Mouse (Mus musculus) bone marrow, adult 2 months (tissue): Measurements from ENCODE around the gene Ccdc138. TPM values are rescaled to one million over a fixed set of nuclear protein-coding genes. Genes with fewer than 3 reads are reported as not detected.

ENCODE experiments used
- H3K27ac ChIP-seq: fragments of 200-500 bp; 2 replicates; pipeline ENCODE4 v1.5.1; 2012; ENCODE audit warnings: low read depth, mild to moderate bottlenecking, control low read depth, inconsistent platforms, low read length; ENCODE audit not compliant: control insufficient read depth, poor library complexity, insufficient read depth
- H3K4me1 ChIP-seq: fragments of 200-500 bp; 2 replicates; pipeline ENCODE4 v1.6.1; 2011; ENCODE audit warnings: low read length; ENCODE audit not compliant: control insufficient read depth, insufficient read depth
- H3K4me3 ChIP-seq: fragments of 200-500 bp; replicated peaks from 2 replicates; pipeline ENCODE3; 2011; ENCODE audit warnings: mild to moderate bottlenecking, low read depth, low read length, control low read depth; ENCODE audit not compliant: control insufficient read depth
- CTCF ChIP-seq: fragments of 200-500 bp; IDR thresholded peaks from 2 replicates; pipeline ENCODE4 v1.5.1; 2011; ENCODE audit warnings: low read length, control low read depth; ENCODE audit not compliant: control insufficient read depth, insufficient read depth
- POLR2A ChIP-seq: fragments of 200-500 bp; IDR thresholded peaks from 2 replicates; pipeline ENCODE4 v1.6.1; 2011; ENCODE audit warnings: low read depth, mild to moderate bottlenecking, control low read depth, low read length, borderline replicate concordance; ENCODE audit not compliant: control insufficient read depth
- WGBS: fragments of 180-500 bp; shearing (Covaris S2); methylation state at CpG from one replicate; pipeline ENCODE4 v1.1.7; 2018; 5-methylcytosine and 5-hydroxymethylcytosine counted together
- polyA plus RNA-seq: library from polyadenylated mRNA; stranded (reverse); fragments of >200 nt; gene quantifications from 2 replicates; pipeline ENCODE4 v1.2.4, GENCODE M21; 2011; ENCODE audit warnings: low replicate concordance; ENCODE audit not compliant: missing spikeins, insufficient read depth, insufficient read length

The Ccdc138 gene
- polyA plus RNA-seq, 1 experiment, result 2.8 TPM

DNA sequence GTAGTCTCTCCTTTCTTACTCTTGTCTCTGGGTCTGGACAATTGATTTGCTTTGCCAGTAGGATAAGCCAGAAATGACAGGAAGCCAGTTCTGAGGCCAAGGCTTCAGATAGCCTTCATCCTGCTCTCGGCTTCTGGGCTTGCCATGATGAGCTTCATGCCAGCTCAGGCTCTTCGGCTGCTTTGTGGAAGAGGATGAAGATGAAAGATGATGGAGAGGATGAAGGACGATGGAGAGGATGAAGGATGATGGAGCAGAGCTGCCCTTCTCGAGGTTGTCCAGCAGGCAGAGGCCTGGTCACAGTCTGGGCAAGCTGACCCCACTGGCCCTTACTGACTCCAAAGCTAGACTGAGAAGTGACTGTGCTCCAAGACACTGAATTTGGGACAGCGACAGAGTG, 102.4 kb downstream of the Ccdc138 start:
- H3K4me3 ChIP-seq, result no peak overlapping the region
- TF ChIP-seq CTCF (no peak), POLR2A (no peak)
- H3K27ac ChIP-seq, result no peak overlapping the region
- WGBS, result 82% methylated on average over 5 of the region's 5 CpGs
- no peaks in the 10 kb centered on the region for H3K4me1 ChIP-seq

DNA sequence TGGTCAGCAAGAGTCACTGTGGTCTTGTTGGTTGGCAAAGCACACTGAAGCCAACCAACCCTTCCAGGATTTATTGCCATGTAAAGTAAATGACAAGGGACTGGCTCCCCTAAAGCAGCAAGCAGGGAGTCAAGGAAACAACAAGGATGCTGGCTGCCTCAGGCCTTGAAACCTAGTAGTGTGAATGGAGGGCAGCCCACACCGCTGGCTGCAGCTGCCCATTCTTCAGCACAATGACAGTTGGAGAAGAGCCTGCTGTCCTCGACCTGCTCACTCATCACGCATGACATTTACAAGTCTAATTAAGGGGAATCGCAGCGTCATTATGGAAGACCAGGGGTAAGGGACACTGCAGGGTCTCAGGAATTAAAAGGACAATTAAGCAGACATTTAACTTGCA, 103.2 kb downstream of the Ccdc138 start:
- WGBS, result 73% methylated on average over 5 of the region's 5 CpGs
- Histone ChIP-seq H3K4me3 (no peak overlapping the region), H3K27ac (no peak overlapping the region), H3K4me1 (no peaks in the 10 kb centered on the region)
- TF ChIP-seq POLR2A (no peak), CTCF (no peak)

DNA sequence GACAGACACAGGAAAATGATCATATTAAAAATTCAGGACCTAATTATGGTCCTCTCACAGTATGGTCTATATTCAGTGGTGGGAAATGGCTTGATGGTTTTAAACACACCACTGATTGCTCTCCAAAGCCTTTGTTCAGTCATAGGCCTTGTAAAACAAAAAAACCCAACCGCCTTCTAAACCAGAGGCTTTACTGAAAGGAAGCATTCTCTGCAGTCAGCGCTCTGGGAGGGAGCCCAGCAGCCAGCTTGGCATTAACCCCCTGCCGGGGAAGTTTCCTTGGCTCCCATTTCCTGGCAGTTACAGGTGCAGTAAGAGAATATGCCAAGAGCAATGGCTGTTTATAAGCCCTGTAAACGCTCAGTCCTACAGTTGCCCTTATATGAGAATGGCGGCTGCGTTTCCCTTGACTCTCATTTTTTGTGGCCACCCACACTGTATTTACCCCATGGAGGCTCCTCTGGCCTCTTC, 103.7 kb downstream of the Ccdc138 start:
- Histone ChIP-seq H3K4me1 (no peaks in the 10 kb centered on the region), H3K4me3 (no peak overlapping the region), H3K27ac (no peak overlapping the region)
- TF ChIP-seq CTCF, result no peak
- TF ChIP-seq POLR2A, result no peak
- WGBS, result 79% methylated on average over 6 of the region's 6 CpGs

GRCm38 (mm10) chr10:58601946-58602345, 104.2 kb downstream of the Ccdc138 start:
- 75% methylated on average over 7 of the region's 7 CpGs for WGBS
- TF ChIP-seq CTCF, result no peak
- no peak for TF ChIP-seq POLR2A
- Histone ChIP-seq H3K4me3 (no peak overlapping the region), H3K4me1 (no peaks in the 10 kb centered on the region), H3K27ac (no peak overlapping the region)

GRCm38 (mm10) chr10:58604779-58605178, 107.0 kb downstream of the Ccdc138 start:
- WGBS, result 62% methylated on average over 2 of the region's 2 CpGs
- TF ChIP-seq POLR2A (no peak), CTCF (no peak)
- Histone ChIP-seq H3K4me3 (no peak overlapping the region), H3K4me1 (no peaks in the 10 kb centered on the region), H3K27ac (no peak overlapping the region)

- no peak for TF ChIP-seq POLR2A
- no peak for TF ChIP-seq CTCF
- no peak overlapping the region for H3K4me3 ChIP-seq
- 72% methylated on average over 3 of the region's 3 CpGs for WGBS
- H3K27ac ChIP-seq, result no peak overlapping the region
- H3K4me1 ChIP-seq, result no peaks in the 10 kb centered on the region
Measured at GRCm38 (mm10) chr10:58606356-58606755, 108.6 kb downstream of the Ccdc138 start.

GRCm38 (mm10) chr10:58608858-58609257, 111.1 kb downstream of the Ccdc138 start:
- Histone ChIP-seq H3K4me3 (no peak overlapping the region), H3K4me1 (no peaks in the 10 kb centered on the region), H3K27ac (no peak overlapping the region)
- TF ChIP-seq POLR2A, result no peak
- 72% methylated on average over 3 of the region's 3 CpGs for WGBS

DNA sequence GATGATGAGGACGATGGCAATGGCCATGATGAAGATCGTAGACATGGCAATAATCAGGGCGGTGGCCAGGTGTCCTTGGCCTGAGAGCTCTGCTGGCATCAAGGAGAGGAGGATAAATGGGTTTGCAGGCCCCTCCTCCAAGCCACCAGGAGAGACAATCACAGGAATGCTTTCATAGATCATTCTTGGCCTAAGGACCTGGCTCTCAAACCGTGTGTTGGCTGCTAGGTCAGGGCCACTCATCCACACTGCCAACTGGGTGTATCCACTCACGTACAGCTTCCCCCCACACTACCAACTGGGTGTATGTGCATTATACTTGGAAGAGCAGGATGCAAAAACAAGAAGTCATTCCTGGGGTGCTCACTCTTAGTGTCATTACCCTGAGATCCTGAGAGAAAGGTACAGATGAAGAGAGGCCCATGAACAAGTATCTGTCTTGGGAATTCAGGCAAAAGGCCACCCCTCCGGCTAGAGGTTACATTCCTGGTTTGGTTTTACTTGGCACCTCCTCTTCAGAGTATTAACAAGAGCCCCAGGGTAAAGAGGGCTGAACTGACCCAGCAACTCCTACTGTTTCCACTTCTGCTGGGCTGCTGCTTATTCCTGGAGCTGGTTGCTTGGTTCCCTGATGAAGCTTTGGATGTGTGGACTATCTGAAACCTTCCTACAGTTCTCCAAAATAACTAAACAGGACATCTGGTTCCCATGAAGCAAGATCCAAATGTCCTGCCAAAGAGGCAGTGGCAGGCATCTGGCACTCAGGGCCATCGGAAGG, 112.9 kb downstream of the Ccdc138 start:
- H3K4me1 ChIP-seq, result no peaks in the 10 kb centered on the region
- H3K4me3 ChIP-seq, result no peak overlapping the region
- WGBS, result 88% methylated on average over 7 of the region's 7 CpGs
- no peak overlapping the region for H3K27ac ChIP-seq
- TF ChIP-seq CTCF, result no peak
- TF ChIP-seq POLR2A, result no peak

- Histone ChIP-seq H3K4me1 (no peaks in the 10 kb centered on the region), H3K4me3 (no peak overlapping the region), H3K27ac (no peak overlapping the region)
- 83% methylated on average over 6 of the region's 6 CpGs for WGBS
- TF ChIP-seq POLR2A, result no peak
- no peak for TF ChIP-seq CTCF
Measured at GRCm38 (mm10) chr10:58614601-58615000, 116.9 kb downstream of the Ccdc138 start.
